Mouse (Mus musculus) small intestine, adult 2 months (tissue): ENCODE data around the gene Zc3h12b.

ENCODE experiments used
- CTCF ChIP-seq: fragments of 200-500 bp; IDR thresholded peaks from 2 replicates; pipeline ENCODE4 v1.5.1; 2012; ENCODE audit warnings: low read depth, mild to moderate bottlenecking, control low read depth, inconsistent platforms, low read length, moderate library complexity, mixed read lengths; ENCODE audit not compliant: insufficient replicate concordance, insufficient read length; ENCODE audit errors: extremely low read depth
- POLR2A ChIP-seq: fragments of 200-500 bp; IDR thresholded peaks from 2 replicates; pipeline ENCODE4 v1.6.1; 2012; ENCODE audit warnings: low read depth, mild to moderate bottlenecking, control low read depth, inconsistent platforms, low read length, moderate library complexity

- TF ChIP-seq CTCF (no peak), POLR2A (no peak)
Measured at GRCm38 (mm10) chrX:95795881-95796280, 84.4 kb downstream of the Zc3h12b start.
